Mouse (Mus musculus): ENCODE results near the gene Nop16.

- TF ChIP-seq CTCF (IDR thresholded peaks at IDR 0.05; ENCODE audit: low read depth, low read length) (no peak), EP300 (IDR thresholded peaks at IDR 0.05; ENCODE audit: insufficient read depth, low read depth, low read length) (no peak), POLR2A (IDR thresholded peaks at IDR 0.05; ENCODE audit: insufficient read depth, low read length) (no peak)
Observed at GRCm38 (mm10) chr13:54616307-54616706, 26.4 kb upstream of the Nop16 start.

Measured in ES-Bruce4 (cell line).